Mouse (Mus musculus): ENCODE results near the gene Gm20388. TPM values are rescaled to one million over a fixed set of nuclear protein-coding genes. Genes with fewer than 3 reads are reported as not detected.

The Gm20388 gene
- polyA plus RNA-seq, 1 experiment from 2014 or later, result 5.5 TPM

DNA sequence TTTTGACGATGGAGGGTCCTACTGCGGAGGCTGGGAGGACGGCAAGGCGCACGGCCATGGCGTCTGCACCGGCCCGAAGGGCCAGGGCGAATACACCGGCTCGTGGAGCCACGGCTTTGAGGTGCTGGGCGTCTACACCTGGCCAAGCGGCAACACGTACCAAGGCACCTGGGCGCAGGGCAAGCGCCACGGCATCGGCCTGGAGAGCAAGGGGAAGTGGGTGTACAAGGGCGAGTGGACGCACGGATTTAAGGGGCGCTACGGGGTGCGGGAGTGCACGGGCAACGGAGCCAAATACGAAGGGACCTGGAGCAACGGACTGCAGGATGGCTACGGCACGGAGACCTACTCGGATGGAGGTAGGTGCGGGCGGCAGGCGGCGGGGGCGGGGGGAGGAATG lies 1820.0 kb downstream of the Gm20388 start:
- Histone ChIP-seq H3K4me3 (peak overlapping the region; percentile 62), H3K36me3 (replicated peaks) (no peaks in the 10 kb centered on the region), H3K4me1 (peaks cover 27% of the 10 kb centered on the region), H3K27ac (no peak overlapping the region), H3K27me3 (ENCODE audit: poor library complexity, severe bottlenecking) (peaks cover 73% of the 10 kb centered on the region), H3K9me3 (peaks cover 8% of the 10 kb centered on the region)
- WGBS, result under 1% methylated on average over 37 of the region's 37 CpGs
- peak; percentile 26 for DNase-seq (ENCODE audit: extremely low spot score, low spot score)

GRCm38 (mm10) chr8:121731060-121731459 lies 1820.4 kb downstream of the Gm20388 start:
- no peak for DNase-seq (ENCODE audit: extremely low spot score, low spot score)
- H3K4me3 ChIP-seq, result peak overlapping the region; percentile 62
- 4% methylated on average over 11 of the region's 11 CpGs for WGBS
- H3K4me1 ChIP-seq, result peaks cover 27% of the 10 kb centered on the region
- no peak overlapping the region for H3K27ac ChIP-seq
- peaks cover 8% of the 10 kb centered on the region for H3K9me3 ChIP-seq
- H3K27me3 ChIP-seq (ENCODE audit: poor library complexity, severe bottlenecking), result peaks cover 73% of the 10 kb centered on the region
- no peaks in the 10 kb centered on the region for H3K36me3 ChIP-seq (replicated peaks)

DNA sequence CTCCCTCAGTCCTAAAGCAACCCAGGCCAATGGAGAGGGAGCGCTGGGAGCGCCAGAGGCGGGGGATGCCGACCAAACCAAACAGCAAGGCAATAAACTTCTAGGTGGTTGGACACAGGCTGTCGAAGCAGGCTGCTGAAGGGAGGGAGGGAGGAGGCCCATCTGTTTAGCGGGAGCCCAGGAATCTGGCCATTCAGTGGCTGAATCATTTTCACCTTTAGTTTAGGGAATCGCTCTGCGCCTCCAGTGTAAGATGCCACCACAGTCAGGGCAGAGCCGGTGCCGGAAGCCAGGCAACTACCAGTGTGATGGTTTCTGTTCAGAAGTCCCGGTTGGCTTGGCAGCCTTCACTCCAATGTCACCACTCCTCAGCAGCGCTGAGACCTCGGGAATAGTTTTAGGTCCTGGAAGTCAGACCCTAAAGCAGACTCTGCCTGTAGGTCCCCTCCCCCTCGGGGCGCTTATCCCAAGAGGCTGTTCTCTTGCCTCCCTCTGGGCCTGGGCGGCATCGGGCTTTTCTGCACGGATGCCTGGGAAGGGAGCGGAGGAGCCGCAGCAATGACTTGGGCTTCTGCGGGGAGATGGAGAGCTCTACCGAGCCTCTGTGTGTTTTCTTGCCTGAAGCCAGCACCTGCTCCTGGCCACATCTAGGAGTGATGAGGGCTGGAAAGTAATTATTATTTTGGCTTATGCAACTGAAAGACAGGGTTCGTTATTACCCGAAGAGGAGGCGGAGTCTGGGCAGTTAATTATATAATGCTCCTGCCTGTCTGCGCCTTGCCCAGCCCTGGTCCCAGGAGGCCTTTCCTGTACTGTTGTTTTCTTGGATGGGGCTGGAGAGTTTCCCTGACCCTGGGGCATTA lies 1821.1 kb downstream of the Gm20388 start:
- H3K27me3 ChIP-seq (ENCODE audit: poor library complexity, severe bottlenecking), result peaks cover 73% of the 10 kb centered on the region
- peaks cover 8% of the 10 kb centered on the region for H3K9me3 ChIP-seq
- peaks cover 27% of the 10 kb centered on the region for H3K4me1 ChIP-seq
- no peak overlapping the region for H3K27ac ChIP-seq
- WGBS, result 5% methylated on average over 26 of the region's 26 CpGs
- DNase-seq (ENCODE audit: extremely low spot score, low spot score), result peak; percentile 27
- H3K36me3 ChIP-seq (replicated peaks), result no peaks in the 10 kb centered on the region
- H3K4me3 ChIP-seq, result peak overlapping the region; percentile 62

DNA sequence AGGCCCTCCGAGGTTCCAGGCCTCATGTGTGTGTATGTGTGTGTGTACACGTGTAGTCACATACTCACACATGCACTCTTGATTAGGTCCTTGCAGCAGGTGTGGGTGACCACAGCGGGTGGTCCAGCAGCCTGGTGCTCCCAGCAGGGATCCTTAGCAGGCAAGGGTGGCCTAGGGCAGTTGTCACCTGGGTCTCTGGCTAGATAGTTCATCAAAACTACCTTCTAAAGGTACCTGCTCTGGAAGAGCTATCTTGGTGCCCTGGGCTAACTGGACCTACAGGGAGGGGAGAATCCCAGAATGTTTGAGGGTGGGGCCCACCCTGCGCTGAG lies 1821.7 kb downstream of the Gm20388 start:
- Histone ChIP-seq H3K9me3 (peaks cover 3% of the 10 kb centered on the region), H3K4me3 (peak overlapping the region; percentile 62; the same call in 1 of the 2 replicates), H3K4me1 (peaks cover 27% of the 10 kb centered on the region), H3K36me3 (replicated peaks) (no peaks in the 10 kb centered on the region), H3K27ac (no peak overlapping the region), H3K27me3 (ENCODE audit: poor library complexity, severe bottlenecking) (peaks cover 69% of the 10 kb centered on the region)
- 57% methylated on average over 4 of the region's 4 CpGs for WGBS
- no peak for DNase-seq (ENCODE audit: extremely low spot score, low spot score)

DNA sequence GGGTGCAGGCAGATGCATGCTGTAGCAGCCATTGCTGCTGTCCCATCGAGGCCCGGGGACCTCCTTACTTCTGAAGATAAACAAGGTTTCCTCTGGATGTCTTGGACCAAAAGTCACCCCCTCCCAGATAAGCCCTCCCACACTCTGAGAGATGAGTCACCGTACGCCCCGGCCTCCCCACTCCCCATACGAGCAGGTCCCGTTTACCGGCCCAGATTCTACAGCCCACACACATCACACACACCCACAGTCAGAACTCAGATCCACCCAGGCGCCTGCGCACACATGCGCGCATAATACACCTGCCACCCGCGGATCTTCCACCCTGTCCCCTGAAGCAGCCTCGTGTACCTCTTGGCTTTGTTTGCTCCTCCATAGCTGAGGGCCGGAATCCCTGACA lies 1823.6 kb downstream of the Gm20388 start:
- H3K4me1 ChIP-seq, result peaks cover 26% of the 10 kb centered on the region
- H3K9me3 ChIP-seq, result no peaks in the 10 kb centered on the region
- no peak overlapping the region for H3K27ac ChIP-seq
- no peak for DNase-seq (ENCODE audit: extremely low spot score, low spot score)
- WGBS, result 96% methylated on average over 16 of the region's 16 CpGs
- H3K36me3 ChIP-seq (replicated peaks), result no peaks in the 10 kb centered on the region
- H3K4me3 ChIP-seq, result no peak overlapping the region
- peaks cover 49% of the 10 kb centered on the region for H3K27me3 ChIP-seq (ENCODE audit: poor library complexity, severe bottlenecking)

DNA sequence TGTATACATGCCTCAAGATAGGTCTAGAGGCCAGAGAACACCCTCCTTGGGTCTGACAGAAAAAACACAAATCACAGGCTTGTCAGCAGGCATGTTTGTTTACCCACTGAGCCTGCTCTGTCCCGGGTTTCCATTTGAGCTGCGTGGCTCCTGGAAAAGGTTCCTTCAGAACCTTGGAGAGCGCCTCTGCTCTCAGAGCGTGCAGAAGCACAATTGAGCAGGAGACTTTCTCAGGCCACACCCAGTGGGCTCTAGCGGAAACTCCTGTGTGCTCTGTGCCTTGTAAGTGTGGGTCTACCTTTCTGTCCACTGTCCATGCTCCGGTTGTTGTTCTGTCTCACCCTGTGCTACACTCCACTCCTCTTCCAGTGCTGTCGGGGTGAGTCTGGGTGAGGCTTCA lies 1825.6 kb downstream of the Gm20388 start:
- Histone ChIP-seq H3K27ac (no peak overlapping the region), H3K4me3 (no peak overlapping the region), H3K9me3 (no peaks in the 10 kb centered on the region), H3K36me3 (replicated peaks) (no peaks in the 10 kb centered on the region), H3K27me3 (ENCODE audit: poor library complexity, severe bottlenecking) (peaks cover 30% of the 10 kb centered on the region), H3K4me1 (peaks cover 11% of the 10 kb centered on the region)
- WGBS, result 18% methylated on average over 7 of the region's 7 CpGs
- peak; percentile 51 for DNase-seq (ENCODE audit: extremely low spot score, low spot score)

GRCm38 (mm10) chr8:121740721-121741120 lies 1830.1 kb downstream of the Gm20388 start:
- WGBS, result 93% methylated on average over 10 of the region's 10 CpGs
- Histone ChIP-seq H3K36me3 (replicated peaks) (no peaks in the 10 kb centered on the region), H3K4me1 (no peaks in the 10 kb centered on the region), H3K9me3 (no peaks in the 10 kb centered on the region), H3K27ac (no peak overlapping the region), H3K27me3 (ENCODE audit: poor library complexity, severe bottlenecking) (no peaks in the 10 kb centered on the region), H3K4me3 (no peak overlapping the region)
- no peak for DNase-seq (ENCODE audit: extremely low spot score, low spot score)

- H3K4me3 ChIP-seq, result no peak overlapping the region
- no peak for DNase-seq (ENCODE audit: extremely low spot score, low spot score)
- 84% methylated on average over 9 of the region's 9 CpGs for WGBS
- no peaks in the 10 kb centered on the region for H3K4me1 ChIP-seq
- peaks cover 23% of the 10 kb centered on the region for H3K27me3 ChIP-seq (ENCODE audit: poor library complexity, severe bottlenecking)
- no peak overlapping the region for H3K27ac ChIP-seq
- no peaks in the 10 kb centered on the region; the same call in 1 of the 2 replicates for H3K9me3 ChIP-seq
- H3K36me3 ChIP-seq (replicated peaks), result no peaks in the 10 kb centered on the region
These were observed 1838.9 kb downstream of the Gm20388 start for GRCm38 (mm10) chr8:121749501-121749900.

DNA sequence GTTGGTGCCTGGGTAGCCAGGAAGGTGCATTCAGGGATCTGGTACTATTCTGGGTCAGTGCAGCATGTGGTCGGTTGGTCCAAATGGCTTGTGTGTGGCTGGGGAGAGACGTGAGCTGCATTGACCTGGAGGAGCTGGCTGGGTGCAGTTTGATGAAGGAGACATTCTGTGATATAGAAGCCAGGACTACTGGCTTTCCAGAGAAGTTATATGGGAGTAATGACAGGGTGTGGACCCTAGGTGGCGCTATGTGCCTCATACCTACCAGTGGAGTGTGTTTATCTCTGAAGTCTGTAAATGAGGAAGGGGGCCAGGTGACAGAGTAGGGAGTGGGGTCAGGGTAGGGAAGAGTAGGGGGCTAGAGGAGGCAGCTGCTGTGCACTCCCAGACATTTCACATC lies 1839.9 kb downstream of the Gm20388 start:
- no peaks in the 10 kb centered on the region; the same call in 1 of the 2 replicates for H3K9me3 ChIP-seq
- H3K27ac ChIP-seq, result no peak overlapping the region
- no peak for DNase-seq (ENCODE audit: extremely low spot score, low spot score)
- peaks cover 25% of the 10 kb centered on the region for H3K27me3 ChIP-seq (ENCODE audit: poor library complexity, severe bottlenecking)
- no peaks in the 10 kb centered on the region for H3K4me1 ChIP-seq
- no peaks in the 10 kb centered on the region for H3K36me3 ChIP-seq (replicated peaks)
- H3K4me3 ChIP-seq, result no peak overlapping the region
- 41% methylated on average over 3 of the region's 3 CpGs for WGBS

DNA sequence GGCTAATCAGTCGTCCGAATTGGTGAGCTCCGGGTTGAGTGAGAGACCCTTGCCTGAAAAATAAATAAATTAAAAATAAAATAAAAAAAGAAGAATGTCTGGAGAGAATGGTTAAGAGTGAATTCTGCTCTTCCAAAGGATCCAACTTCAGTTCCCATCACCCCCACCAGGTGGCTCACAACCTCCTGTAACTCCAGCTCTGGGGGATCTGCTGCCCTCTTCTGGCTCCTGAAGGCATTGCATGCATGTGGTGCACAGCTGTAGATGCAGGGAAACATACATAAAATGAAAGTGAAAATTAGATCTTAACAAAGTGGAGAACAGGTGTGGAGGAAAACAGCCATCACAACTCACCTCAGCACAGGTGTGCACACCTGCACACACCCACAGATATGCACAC lies 1840.8 kb downstream of the Gm20388 start:
- H3K27me3 ChIP-seq (ENCODE audit: poor library complexity, severe bottlenecking), result peaks cover 25% of the 10 kb centered on the region
- WGBS, result 22% methylated on average over 3 of the region's 3 CpGs
- H3K27ac ChIP-seq, result no peak overlapping the region
- H3K4me1 ChIP-seq, result no peaks in the 10 kb centered on the region
- no peaks in the 10 kb centered on the region for H3K36me3 ChIP-seq (replicated peaks)
- no peak overlapping the region for H3K4me3 ChIP-seq
- DNase-seq (ENCODE audit: extremely low spot score, low spot score), result peak; percentile 68
- no peaks in the 10 kb centered on the region; the same call in 1 of the 2 replicates for H3K9me3 ChIP-seq

DNA sequence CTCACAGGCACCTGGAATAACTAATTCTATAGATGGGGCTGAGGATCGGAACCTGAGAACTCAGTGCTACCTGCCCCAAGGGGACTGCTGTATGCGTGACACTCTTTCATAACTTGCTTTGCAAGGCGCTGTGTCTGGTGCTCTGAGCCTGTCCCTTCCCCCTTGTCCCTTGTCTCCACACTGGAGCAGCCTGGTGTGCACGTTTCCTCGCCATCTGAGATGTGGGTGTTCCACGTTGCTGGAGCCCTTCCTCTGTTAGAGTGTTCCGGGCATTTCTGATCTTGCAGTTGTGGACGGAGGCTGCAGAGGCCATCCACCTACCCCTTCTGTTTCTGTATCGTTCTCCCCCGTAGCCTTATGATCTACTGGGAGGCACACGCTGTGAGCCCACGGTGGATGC lies 1847.8 kb downstream of the Gm20388 start:
- Histone ChIP-seq H3K4me3 (no peak overlapping the region), H3K36me3 (replicated peaks) (no peaks in the 10 kb centered on the region), H3K27me3 (ENCODE audit: poor library complexity, severe bottlenecking) (peaks cover 13% of the 10 kb centered on the region), H3K4me1 (no peaks in the 10 kb centered on the region), H3K27ac (no peak overlapping the region), H3K9me3 (no peaks in the 10 kb centered on the region)
- no peak for DNase-seq (ENCODE audit: extremely low spot score, low spot score)
- 77% methylated on average over 12 of the region's 12 CpGs for WGBS

GRCm38 (mm10) chr8:121760484-121760883 lies 1849.8 kb downstream of the Gm20388 start:
- Histone ChIP-seq H3K27me3 (ENCODE audit: poor library complexity, severe bottlenecking) (no peaks in the 10 kb centered on the region), H3K36me3 (replicated peaks) (no peaks in the 10 kb centered on the region), H3K4me1 (no peaks in the 10 kb centered on the region), H3K4me3 (no peak overlapping the region), H3K27ac (no peak overlapping the region), H3K9me3 (no peaks in the 10 kb centered on the region)
- WGBS, result 90% methylated on average over 7 of the region's 7 CpGs
- no peak for DNase-seq (ENCODE audit: extremely low spot score, low spot score)

- 34% methylated on average over 10 of the region's 10 CpGs for WGBS
- Histone ChIP-seq H3K4me1 (no peaks in the 10 kb centered on the region), H3K4me3 (no peak overlapping the region), H3K27me3 (ENCODE audit: poor library complexity, severe bottlenecking) (no peaks in the 10 kb centered on the region), H3K9me3 (no peaks in the 10 kb centered on the region), H3K27ac (no peak overlapping the region), H3K36me3 (replicated peaks) (no peaks in the 10 kb centered on the region)
- peak; percentile 59 for DNase-seq (ENCODE audit: extremely low spot score, low spot score)
These were observed 1850.8 kb downstream of the Gm20388 start for GRCm38 (mm10) chr8:121761480-121761879.
